Mouse (Mus musculus) thymus, postnatal 10 days (tissue): ENCODE measurements at regions not wholly inside any gene's neighbourhood (a gene's known extent, or its start where the extent isn't known, plus 50 kb on each side); places are given as distances from the start of the nearest gene placed in this dataset.

Experiments
- DNase-seq, 2 experiments: peaks; one replicate each; pipeline ENCODE4 v3.0.0; 2021; ENCODE audit warnings: low spot score in 2 of 2

- no peak for DNase-seq
Measured at GRCm38 (mm10) chr2:101175124-101175523, 449.4 kb upstream of the Rag2 start.

- DNase-seq: no peak
Measured at GRCm38 (mm10) chr2:101206637-101207036, 417.9 kb upstream of the Rag2 start.

- no peak for DNase-seq
Measured at GRCm38 (mm10) chr2:101209136-101209535, 415.4 kb upstream of the Rag2 start.

GRCm38 (mm10) chr2:101220759-101221158 is 403.8 kb upstream of the Rag2 start:
- no peak for DNase-seq

GRCm38 (mm10) chr2:101242983-101243382 is 381.5 kb upstream of the Rag2 start:
- DNase-seq: no peak

- no peak for DNase-seq
Measured at GRCm38 (mm10) chr2:101247133-101247532, 377.4 kb upstream of the Rag2 start.

- no peak for DNase-seq
Measured at GRCm38 (mm10) chr2:101252228-101252627, 372.3 kb upstream of the Rag2 start.

- no peak for DNase-seq
Measured at GRCm38 (mm10) chr2:101256464-101256863, 368.1 kb upstream of the Rag2 start.

GRCm38 (mm10) chr2:101263934-101264333 is 360.6 kb upstream of the Rag2 start:
- DNase-seq: no peak

- DNase-seq: no peak
Measured at GRCm38 (mm10) chr2:101266685-101267374, 357.7 kb upstream of the Rag2 start.

GRCm38 (mm10) chr2:101274045-101274664 is 350.4 kb upstream of the Rag2 start:
- no peak for DNase-seq

GRCm38 (mm10) chr2:101284886-101285285 is 339.6 kb upstream of the Rag2 start:
- DNase-seq: no peak

- no peak for DNase-seq
Measured at GRCm38 (mm10) chr2:101288119-101288518, 336.4 kb upstream of the Rag2 start.

- DNase-seq: peak in 1 of 2 experiments; percentile 9
Measured at GRCm38 (mm10) chr2:101289168-101289567, 335.4 kb upstream of the Rag2 start.

- no peak for DNase-seq
Measured at GRCm38 (mm10) chr2:101290738-101291137, 333.8 kb upstream of the Rag2 start.

GRCm38 (mm10) chr2:101295678-101296368 is 328.7 kb upstream of the Rag2 start:
- DNase-seq: no peak

GRCm38 (mm10) chr2:101296369-101296682 is 328.2 kb upstream of the Rag2 start:
- no peak for DNase-seq

- DNase-seq: no peak
Measured at GRCm38 (mm10) chr2:101296778-101297177, 327.7 kb upstream of the Rag2 start.

- no peak for DNase-seq
Measured at GRCm38 (mm10) chr2:101299126-101299525, 325.4 kb upstream of the Rag2 start.

GRCm38 (mm10) chr2:101300106-101300505 is 324.4 kb upstream of the Rag2 start:
- DNase-seq: no peak

- no peak for DNase-seq
Measured at GRCm38 (mm10) chr2:101321286-101321914, 303.1 kb upstream of the Rag2 start.

GRCm38 (mm10) chr2:101356709-101357108 is 267.8 kb upstream of the Rag2 start:
- DNase-seq: no peak

- no peak for DNase-seq
Measured at GRCm38 (mm10) chr2:101364256-101364655, 260.3 kb upstream of the Rag2 start.
